Mouse (Mus musculus): ENCODE measurements at regions not wholly inside any gene's neighbourhood (a gene's known extent, or its start where the extent isn't known, plus 50 kb on each side); places are given as distances from the start of the nearest gene placed in this dataset.

GRCm38 (mm10) chr13:107596183-107596582, 448.1 kb upstream of the Smim15 start:
- TF ChIP-seq MAFK (IDR thresholded peaks at IDR 0.05; ENCODE audit: insufficient read depth, low read depth, low read length) = no peak
- TF ChIP-seq ZNF384 (IDR thresholded peaks at IDR 0.05; ENCODE audit: low read depth, low read length) = no peak
